Mouse (Mus musculus): ENCODE measurements at regions not wholly inside any gene's neighbourhood (a gene's known extent, or its start where the extent isn't known, plus 50 kb on each side); places are given as distances from the start of the nearest gene placed in this dataset.

DNA sequence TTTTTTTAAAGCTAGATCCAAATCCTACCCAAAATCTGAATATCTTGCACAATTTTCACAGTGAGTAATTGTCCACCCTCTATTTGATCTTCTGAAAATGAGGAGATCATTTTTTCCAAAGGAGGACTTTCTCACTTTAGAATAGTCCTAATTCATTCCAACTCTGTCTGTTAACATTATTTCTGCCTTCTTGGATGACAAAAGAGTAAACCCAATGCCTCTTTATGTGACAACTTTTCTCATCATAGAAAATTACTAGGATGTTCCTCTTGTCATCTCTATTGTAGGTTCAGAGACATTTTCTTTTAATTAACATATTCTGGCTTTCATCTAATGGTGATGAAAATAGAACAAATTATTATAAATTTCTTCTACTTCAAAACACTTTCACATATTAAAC lies 582.9 kb downstream of the Phex start:
- TF ChIP-seq CTCF (IDR thresholded peaks at IDR 0.05; ENCODE audit: borderline replicate concordance, insufficient read depth, low read depth, low read length) (no peak), POLR2A (IDR thresholded peaks at IDR 0.05; ENCODE audit: borderline replicate concordance, insufficient read depth, low read length) (no peak)
